Mouse (Mus musculus) adrenal gland, adult 18-20 months (tissue): Measurements from ENCODE around the gene Mapk14. TPM values are rescaled to one million over a fixed set of nuclear protein-coding genes. Genes with fewer than 3 reads are reported as not detected.

ENCODE experiments used
- DNase-seq, 2 experiments: peaks; one replicate each; pipeline ENCODE4 v3.0.0; 2021 to 2022; ENCODE audit warnings: low spot score in 2 of 2
- long read RNA-seq, 2 experiments: library from polyadenylated mRNA; stranded (forward); transcript quantifications; one replicate each; pipeline ENCODE4 v2.0.0; 2021
- total RNA-seq, 2 experiments: library from RNA; stranded (reverse); gene quantifications; 1 replicate in 1 of 2; 2 replicates in 1 of 2; pipeline ENCODE4 v1.2.3; 2021

Gene Mapk14
- 10 to 100 TPM; 62.4 to 89.6 TPM for total RNA-seq
- long read RNA-seq, experiment 1, transcript Mapk14-201 (12 exons, 3,562 nt): minor isoform, 10 of 67 reads
- long read RNA-seq, experiment 1, transcript Mapk14-202 (12 exons, 3,548 nt): major isoform, 47 of 67 reads
- long read RNA-seq, experiment 1, partial matches to known transcripts: 1 of 67 reads
- long read RNA-seq, experiment 1, other reads (novel, unspliced or antisense): 9 of 67 reads
- long read RNA-seq, experiment 2, transcript Mapk14-201 (12 exons, 3,562 nt): minor isoform, 11 of 126 reads
- long read RNA-seq, experiment 2, transcript Mapk14-202 (12 exons, 3,548 nt): major isoform, 75 of 126 reads
- long read RNA-seq, experiment 2, partial matches to known transcripts: 1 of 126 reads
- long read RNA-seq, experiment 2, other reads (novel, unspliced or antisense): 36 of 126 reads

DNA sequence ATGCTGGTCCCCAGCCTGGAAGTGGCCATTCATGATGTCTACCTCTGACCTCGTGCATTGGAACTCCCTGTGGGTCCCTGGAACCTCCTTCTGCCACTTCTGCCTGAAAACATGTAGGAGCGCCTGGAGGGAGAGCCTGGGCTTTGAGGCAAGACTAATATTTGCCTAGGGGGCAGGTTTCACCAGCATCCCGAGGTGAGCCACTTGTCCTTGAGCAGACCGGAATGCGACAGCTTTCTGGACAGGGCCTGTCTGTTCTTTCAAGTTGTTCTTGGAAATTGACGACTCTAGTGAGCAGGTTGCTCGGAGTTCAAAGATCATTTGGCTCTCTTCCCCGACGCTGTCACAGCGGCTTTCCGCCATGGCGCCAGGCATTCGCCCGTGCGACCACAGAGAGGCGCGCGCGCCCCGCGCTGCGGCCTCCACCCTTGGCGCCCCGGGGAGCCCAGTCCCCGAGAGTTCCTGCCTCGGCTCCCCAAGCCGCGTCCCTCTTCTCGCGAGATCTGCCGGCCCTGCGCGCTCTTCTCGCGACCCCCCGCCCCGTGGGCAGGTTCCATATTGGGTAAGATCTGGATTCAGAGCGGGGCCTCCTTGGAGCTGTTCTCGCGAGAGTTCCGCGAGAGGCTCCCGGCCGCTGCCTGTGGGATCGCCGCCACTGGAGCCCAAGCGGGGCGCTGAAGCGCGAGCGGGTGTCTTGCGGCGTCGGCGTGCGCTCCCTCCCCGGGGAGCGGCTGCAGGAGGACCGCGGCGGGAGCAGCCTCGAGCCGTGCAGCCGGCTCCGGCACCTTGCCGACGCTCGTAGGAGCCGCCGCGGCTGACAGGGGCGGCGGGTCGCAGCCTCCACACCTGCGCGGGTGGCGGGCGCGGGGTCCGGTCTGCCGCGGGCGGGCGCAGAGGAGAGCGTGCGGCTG lies at the start of gene Mapk14:
Gene Mapk14 (plus strand): TSS at position 554 of the 911 bp plus-strand sequence.
- DNase-seq: peak; percentile 99

DNA sequence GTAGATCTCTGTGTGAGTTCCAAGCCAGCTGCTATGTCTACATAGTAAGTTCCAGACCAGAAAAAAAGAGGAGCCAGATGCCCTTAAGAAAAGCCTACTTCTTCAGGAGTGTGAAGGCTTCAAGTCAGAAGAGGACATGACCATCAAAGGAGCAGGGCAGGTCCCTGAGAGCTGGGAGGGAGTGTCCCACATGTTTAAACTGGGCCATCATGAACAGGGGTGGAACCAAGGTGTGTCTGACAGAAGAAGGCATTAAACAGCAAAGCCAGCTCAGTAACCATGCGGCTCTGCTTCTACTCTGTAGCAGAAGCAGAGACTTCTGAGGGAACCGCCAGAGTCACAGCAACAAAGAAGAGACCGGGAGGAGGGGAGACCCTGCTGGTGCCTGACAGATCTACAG lies 47.4 kb upstream of the Mapk14 start:
- DNase-seq: no peak

DNA sequence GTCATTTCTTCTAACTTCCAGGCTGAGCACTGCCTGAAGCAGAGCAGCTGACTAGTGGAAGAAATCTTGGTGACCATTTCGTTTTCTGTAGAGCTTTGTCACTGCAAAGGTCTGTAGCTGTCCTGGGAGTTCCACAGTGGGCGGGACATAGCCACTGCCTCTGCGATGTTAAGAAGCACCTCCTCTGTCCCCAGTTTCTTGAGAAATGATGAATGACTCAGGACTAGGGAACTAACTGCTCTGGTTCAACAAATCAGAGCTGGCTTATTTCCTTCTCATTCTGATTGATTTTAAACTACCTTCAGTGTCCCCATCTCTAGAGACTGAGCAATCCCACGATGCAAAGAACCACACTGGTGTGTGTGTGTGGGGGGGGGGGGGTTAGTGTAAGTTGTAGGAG lies 47.0 kb upstream of the Mapk14 start:
- DNase-seq: no peak

DNA sequence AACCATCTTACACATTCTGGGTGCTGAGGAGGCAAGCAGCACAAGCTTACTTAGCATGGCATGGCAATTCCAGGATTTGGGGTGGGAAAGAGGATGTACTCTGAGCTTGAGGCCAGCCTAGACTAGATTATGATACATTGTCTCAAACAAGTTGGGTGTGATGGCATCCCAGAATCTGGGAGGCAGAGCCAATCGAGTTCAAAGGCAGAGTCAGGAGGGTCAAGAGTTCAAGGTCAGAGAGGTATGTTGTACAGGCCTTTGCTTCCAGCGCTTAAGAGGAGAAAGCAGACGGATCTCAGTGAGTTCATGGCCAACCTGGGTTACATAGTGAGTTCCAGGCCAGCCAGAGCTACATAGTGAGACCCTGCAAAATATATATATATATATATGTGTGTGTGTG lies 44.9 kb upstream of the Mapk14 start:
- no peak for DNase-seq

DNA sequence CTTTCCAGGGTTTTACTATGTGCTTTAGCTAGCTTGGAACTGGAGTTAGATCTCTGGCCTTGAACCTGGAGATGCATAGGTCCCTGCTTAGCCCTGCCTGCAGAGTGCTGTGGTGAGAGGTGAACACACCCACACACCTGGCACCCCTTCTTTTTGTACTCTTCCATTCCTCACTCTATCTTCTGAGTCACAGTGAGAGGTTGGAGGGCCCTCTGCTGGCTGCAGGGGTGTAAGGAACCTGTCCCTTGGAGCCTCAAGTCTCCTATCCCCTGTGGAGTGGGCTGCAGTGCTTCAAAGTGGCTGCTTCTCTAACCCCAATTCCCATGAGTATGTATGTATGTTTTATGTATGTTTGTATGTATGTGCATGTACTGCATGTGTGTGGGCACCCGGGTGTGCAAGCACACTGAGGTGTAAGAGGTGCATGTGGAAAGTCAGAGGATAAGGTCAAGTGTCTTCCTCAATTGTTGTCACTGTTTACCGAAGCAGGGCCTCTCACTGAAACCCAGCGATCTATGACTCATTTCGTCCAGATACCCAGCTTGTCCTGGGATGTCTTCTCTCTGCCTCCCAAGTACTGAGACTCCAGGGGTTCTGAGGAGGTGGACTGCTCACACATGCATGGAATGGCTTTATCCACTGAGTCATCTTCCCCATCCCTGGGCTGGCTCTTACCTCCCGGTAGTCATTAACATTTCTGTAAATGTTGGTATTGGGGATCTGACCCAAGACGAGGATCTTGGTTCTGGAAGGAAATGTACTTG lies 42.3 kb upstream of the Mapk14 start:
- DNase-seq: peak; percentile 22 to 36

DNA sequence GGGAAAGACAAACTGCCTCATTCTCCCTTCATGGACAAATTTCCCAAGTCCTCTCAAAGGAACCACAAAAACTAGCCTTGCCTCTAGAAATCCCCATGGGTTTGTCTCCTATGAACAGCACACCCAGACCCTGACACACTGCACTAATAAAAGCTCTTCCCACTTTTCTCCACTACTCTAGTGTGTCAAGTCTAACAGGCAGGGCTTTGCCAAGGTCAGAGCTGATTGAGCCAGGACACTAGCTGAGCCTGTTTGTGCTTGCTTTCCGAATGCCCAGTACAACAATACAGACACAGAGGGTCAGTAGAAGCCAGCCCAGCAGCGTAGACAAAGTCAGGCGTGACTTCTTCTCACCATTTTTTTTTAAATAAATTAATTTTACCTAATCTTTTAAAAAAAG lies 40.9 kb upstream of the Mapk14 start:
- DNase-seq: no peak

DNA sequence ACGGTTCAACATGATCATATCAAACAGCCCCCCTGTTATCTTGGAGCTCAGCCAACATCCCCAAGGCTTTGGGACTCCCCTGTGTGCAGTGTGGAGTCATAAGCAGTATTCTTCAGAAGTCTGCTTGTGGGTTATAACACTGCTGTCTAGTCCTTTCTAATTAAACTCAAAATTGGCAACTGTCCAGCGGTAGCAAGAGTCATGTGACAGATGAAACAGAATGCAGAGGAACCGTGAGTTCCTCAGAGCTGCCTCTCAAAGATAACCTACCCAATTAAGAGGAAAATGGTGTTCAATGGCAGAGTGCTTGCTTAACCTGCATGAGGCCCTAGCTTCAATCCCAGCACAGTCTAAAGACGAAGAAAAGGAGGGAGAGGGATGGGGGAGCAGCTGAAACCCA lies 33.2 kb upstream of the Mapk14 start:
- no peak for DNase-seq

DNA sequence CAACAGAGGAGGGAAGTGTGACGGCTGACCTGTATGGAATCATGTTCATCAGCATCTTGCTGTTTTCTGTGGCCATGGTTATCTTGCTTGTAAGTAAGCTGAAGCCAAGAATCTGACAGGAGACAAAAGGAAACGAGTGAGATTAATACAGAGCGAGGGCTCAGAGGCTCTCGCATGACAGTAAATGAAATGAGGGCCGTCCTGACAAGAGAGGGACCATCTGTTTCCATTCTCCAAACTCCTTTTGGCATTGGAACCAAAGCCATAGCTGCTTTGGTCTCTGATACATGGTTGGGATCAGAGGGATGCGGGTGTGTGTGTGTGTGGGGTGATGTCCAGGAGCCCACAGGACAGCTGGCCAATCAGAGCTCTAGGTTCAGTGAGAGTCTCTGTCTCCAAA lies 31.6 kb upstream of the Mapk14 start:
- DNase-seq: no peak

DNA sequence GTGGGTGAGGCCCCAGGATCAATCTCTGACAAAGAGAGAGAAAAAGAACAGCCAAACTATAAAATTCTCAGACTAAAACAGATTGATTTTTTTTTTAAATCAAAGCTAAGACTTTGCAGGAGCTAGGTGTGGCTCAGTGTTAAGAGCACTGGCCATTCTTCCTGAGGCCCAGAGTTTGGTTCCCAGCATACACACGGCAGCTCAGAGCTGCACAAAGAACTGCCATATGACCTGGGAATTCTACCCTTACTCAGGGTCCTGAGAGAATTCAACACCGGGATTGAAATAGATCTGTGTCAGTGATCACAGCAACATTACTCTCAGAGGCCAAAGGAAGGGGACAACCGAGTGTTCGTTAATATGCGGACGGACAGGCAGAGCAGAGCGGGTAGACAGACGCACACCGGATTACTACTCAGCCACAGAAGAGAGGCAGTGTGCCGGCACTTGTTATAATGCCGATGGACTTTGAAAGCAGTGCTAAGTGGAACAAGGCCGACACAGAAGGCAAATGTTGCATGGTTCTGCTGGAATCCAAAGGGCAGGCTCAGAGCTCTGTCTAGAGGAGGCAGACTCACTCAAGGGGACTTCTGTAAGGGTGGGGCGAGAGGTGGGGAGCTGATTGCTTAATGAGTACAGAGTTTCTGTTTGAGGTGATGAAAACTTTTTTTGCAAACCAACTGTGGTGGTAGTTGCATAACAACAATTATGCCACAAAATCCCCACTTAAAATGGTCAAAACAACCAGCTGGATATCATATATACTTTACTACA lies 8.6 kb upstream of the Mapk14 start:
- no peak for DNase-seq

DNA sequence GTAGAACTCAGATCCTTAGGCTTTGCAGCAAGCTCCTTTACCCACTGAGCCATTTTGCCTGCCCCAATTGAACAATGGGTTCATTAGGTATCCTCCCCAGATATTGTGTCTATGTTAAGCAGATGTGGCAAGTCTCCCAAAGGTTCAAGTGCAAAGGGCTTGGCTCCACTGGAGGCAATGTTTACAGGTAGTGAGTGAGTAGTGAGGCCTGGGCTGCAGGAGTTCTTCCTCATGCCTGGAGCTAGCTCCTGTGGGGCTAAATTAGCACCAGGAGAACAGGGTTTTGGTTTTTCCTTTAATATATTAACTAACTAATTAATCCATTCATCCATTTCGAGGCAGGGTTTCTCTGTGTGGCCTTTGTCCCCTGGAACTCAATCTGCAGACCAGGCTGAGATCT lies 7.5 kb upstream of the Mapk14 start:
- no peak for DNase-seq

DNA sequence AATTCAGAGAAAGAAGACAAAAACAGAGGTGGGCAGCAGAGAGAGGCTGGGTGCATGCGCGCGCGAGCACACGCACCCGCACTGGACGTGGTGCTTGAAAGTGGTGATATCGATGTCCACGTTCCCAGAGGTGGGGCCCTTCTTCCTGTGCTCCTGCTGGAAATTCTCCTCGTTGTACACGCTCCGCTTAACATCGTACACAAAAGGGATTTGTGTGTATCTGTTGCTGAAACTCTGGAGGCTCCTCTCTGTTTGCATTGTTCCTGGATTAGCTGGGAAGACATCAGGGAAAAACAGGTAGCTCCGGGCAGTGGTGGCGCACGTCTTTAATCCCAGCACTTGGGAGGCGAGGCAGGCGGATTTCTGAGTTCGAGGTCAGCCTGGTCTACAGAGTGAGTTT lies 6.5 kb upstream of the Mapk14 start:
- no peak for DNase-seq

DNA sequence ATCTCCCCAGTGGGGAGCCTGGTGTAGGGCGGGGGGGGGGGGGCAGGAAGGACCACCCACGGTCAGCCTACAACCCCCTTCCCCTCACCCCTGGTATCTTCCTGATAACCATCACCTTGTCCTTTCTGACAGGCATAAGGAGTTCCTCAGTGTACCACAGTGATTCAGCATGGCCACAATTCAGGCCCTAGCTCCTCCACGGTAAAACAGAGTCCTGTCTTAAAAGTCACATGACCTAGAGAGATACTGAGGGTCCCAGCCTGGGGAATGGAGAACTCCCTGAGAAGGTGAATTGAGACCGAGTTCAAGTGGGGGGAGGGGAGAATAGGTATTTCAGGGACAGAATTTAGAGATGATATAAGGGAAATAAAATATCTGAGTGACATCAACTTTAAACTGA lies 3.8 kb upstream of the Mapk14 start:
- DNase-seq: no peak

DNA sequence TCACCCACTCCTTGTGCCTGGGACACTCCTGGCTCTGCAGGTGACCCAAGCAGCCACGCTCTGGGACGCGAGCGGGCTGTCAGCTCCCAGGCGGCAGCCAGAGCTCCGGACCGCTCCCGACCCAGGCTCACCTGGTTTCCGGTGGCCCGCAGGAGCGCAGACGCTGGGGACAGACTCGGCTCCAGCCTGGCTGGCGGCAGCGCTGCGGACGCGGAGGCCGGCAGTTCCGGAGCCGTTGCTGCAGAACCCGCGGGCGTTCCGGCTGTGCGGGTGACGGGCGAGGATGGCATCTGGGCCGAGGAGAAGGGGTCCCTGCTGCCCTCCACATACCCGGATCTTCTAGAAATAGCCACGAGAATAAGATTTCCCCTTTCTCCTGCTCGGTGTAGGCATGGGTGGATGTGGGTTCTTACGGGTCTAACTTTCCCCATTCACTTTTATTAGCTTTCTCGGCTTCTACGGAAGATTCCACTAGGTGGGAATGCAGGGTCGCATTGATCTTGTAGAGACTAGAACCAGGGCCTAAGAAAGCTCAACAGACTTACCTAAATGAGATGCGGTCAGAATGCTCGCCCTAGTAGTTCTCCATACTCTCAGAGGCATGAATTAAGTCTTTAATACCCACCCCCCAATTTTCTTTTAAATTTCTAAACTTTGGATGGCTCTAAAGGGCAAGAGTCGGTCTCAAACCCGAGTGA lies 1.4 kb upstream of the Mapk14 start, which contains the start of gene Slc26a8:
Gene Slc26a8 (minus strand): TSS at position 648 of the 698 bp plus-strand sequence.
- DNase-seq: peak in 1 of 2 experiments; percentile 44

DNA sequence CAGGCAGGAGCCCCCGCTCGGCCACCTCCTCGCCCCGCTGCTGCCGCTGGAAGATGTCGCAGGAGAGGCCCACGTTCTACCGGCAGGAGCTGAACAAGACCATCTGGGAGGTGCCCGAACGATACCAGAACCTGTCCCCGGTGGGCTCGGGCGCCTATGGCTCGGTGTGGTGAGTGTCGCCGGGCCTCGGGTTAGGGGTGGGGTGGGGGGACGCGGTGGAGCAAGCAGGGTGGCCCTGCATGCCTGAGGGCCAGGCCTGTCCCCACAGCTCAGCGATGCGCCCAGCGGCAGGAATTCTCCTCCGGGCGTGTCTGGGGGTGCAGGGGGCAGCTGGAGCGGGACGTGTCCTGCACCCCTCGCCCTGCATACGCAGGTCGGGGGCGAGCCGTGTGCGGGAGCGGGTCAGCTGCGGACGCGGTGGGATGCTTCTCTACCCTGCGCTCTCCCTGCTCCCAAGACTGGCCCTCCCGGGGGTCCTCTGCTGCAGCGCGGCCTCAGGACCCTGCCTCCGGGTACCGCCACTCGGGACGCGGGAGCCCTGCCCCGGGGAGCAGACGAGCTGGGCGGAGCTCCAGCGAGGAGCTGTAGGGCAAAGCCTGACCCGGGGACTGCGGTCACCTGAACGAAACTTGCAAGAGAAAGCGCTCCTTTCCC lies 685 bp downstream of the Mapk14 start:
- DNase-seq: peak; percentile 57 to 61

DNA sequence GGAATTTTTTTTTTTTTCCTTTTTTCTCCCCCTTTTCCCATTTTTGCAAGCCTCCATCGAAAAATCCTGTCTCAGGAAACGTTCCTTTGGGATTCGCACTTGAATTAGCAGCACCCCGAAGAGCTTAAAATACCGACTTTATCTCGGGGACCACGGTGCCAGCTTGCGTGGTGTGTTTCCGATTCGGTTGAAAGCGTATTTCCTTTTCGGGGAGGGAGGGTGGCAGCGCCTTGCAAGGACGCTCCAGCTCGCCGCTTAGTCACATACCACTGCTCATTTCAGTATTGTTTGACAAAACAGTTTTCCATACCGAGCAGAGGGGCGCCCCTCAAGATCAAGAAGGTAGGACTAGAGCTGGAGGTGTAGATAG lies 1.2 kb downstream of the Mapk14 start:
- peak; percentile 44 to 53 for DNase-seq

DNA sequence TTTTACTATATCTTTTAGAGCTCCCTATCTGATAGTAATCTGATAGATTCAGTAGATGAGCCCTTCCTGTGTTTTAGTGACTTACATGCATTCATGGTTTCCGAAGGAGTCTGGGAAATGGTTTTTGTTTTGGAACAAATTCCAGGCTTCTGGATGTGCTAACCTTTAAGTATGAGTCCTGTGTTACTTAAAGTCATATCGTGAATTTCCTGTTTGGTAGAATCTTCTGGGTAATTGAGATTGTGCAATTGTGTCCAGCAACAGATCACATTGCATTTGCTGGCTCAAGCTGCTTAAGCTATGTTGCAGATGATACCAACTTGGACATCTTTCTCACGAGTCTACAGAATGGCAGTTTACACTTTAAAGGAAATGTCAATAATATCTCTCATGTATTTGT lies 2.0 kb downstream of the Mapk14 start:
- no peak for DNase-seq

DNA sequence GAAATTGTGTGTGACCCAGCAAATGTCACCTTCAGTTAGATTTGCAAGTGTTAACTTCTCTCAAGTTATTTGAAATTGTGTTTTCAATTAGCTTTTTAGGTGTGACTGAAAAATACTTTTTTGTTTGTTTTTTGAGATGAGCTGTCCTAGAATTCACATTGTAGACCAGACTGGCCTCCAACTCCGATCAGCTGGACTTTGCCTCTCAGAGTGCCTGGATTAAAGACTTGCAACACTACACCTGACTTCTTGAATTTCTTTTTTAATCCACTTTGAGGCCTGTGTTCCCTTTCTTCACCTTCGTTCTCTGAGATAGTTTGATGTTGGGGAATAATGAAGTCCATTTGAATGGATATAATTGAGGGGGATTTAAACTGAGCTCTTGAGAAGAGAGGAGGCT lies 2.9 kb downstream of the Mapk14 start:
- no peak for DNase-seq

DNA sequence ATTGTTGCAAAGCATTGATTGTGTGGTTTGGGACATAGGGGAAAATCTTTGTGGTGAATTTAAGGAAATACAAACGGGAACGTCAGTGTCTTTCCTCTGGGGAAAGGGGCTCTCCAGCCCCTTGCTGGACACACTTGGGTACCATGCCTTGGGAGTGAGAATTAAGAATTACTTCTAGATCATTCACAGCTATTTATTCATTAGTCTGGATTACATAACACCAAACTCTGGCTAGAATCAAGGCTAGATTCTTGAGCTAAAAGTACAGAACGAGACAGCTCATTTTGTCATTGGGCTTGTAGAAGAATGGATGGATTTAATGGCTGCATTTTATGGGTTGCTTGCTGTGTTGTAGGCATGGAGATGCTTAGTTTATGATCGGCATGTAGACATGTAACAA lies 3.7 kb downstream of the Mapk14 start:
- DNase-seq: no peak

DNA sequence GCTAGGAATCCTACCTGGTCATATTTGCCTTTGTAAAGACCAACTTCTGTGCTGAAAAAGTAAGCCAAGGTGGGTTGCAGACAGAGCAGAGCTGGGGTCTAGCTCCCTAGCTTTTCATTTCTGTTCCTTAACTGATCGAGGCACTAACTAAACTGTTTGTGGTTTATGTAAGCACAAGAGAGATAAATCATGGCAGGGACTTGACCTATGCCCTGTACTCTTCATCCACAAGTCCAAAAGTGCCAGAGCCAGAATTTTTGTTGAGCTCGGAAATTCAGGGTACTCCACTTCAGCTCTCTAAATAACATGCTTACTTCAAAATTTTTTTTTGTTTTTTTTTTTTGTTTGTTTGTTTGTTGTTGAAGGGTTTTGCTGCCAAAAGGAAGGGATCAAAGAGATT lies 5.5 kb downstream of the Mapk14 start:
- DNase-seq: no peak
